Mouse (Mus musculus) midbrain, embryonic 14.5 days (tissue): ENCODE data around the gene Rbm20. TPM values are rescaled to one million over a fixed set of nuclear protein-coding genes. Genes with fewer than 3 reads are reported as not detected.
A peak's percentile ranks its signal among the peaks of the same experiment; 100 is the strongest.

Experiments
- ATAC-seq: fragments of 200-750 bp; cut with Nextera tagmentation; 2 replicates; pipeline ENCODE4 v1.8.0; 2017; ENCODE audit warnings: moderate number of reproducible peaks, moderate library complexity; ENCODE audit not compliant: low FRiP score, low TSS enrichment
- DNase-seq: peaks from one replicate; pipeline ENCODE4 v3.0.0-alpha.2; 2015
- H3K27ac ChIP-seq: fragments of 300-500 bp; sonication (generic); replicated peaks from 2 replicates; pipeline ENCODE4 v1.5.1; 2014; ENCODE audit warnings: mild to moderate bottlenecking, low read depth, low read length, moderate library complexity
- H3K27me3 ChIP-seq: fragments of 300-500 bp; sonication (generic); 2 replicates; pipeline ENCODE4 v1.6.1; 2014; ENCODE audit warnings: low read length, control low read depth, mixed read lengths; ENCODE audit not compliant: control insufficient read depth, insufficient read depth
- H3K36me3 ChIP-seq: fragments of 300-500 bp; sonication (generic); 2 replicates; pipeline ENCODE4 v1.6.1; 2014; ENCODE audit warnings: low read length, control low read depth; ENCODE audit not compliant: control insufficient read depth, insufficient read depth
- H3K4me1 ChIP-seq: fragments of 300-500 bp; sonication (generic); 2 replicates; pipeline ENCODE4 v1.6.1; 2014; ENCODE audit warnings: mild to moderate bottlenecking, antibody characterized with exemption, low read length, control low read depth; ENCODE audit not compliant: control insufficient read depth, insufficient read depth
- H3K4me2 ChIP-seq: fragments of 300-500 bp; sonication (generic); 2 replicates; pipeline ENCODE4 v1.6.1; 2014; ENCODE audit warnings: mild to moderate bottlenecking, low read length, moderate library complexity
- H3K4me3 ChIP-seq: fragments of 300-500 bp; sonication (generic); replicated peaks from 2 replicates; pipeline ENCODE4 v1.5.1; 2014; ENCODE audit warnings: low read depth, low read length
- H3K9ac ChIP-seq: fragments of 300-500 bp; sonication (generic); replicated peaks from 2 replicates; pipeline ENCODE4 v1.6.1; 2014; ENCODE audit warnings: mild to moderate bottlenecking, low read length, moderate library complexity
- H3K9me3 ChIP-seq: fragments of 300-500 bp; sonication (generic); 2 replicates; pipeline ENCODE4 v1.6.1; 2016; ENCODE audit warnings: low read length, control low read depth, mixed read lengths; ENCODE audit not compliant: control insufficient read depth
- WGBS: fragments of 180-500 bp; shearing (Covaris S2); extraction: QIAGEN DNeasy Blood & Tissue Kit; methylation state at CpG from one replicate; pipeline ENCODE4 v1.1.7; 2014; 5-methylcytosine and 5-hydroxymethylcytosine counted together
- polyA plus RNA-seq: library from polyadenylated mRNA; unstranded; fragments of >200 nt; fragmentation: Nextera tagmentation; extraction: Ambion mirVana; gene quantifications from 2 replicates; pipeline ENCODE4 v1.2.1, GENCODE M21; 2014

Gene Rbm20
- 0.61 TPM in 2 replicates for polyA plus RNA-seq

GRCm38 (mm10) chr19:53676718-53677634 is at the start of gene Rbm20:
Rbm20 (plus strand) TSS chr19:53677306.
- Histone ChIP-seq H3K9ac (peak within 1 kb of the TSS; percentile 62), H3K27ac (no peak within 1 kb of the TSS), H3K4me2 (peak within 1 kb of the TSS; percentile 100), H3K36me3 (no peaks in the 10 kb centered on the region), H3K9me3 (no peaks in the 10 kb centered on the region), H3K4me3 (peak within 1 kb of the TSS; percentile 60), H3K27me3 (peaks cover 47% of the 10 kb centered on the region), H3K4me1 (peaks cover 5% of the 10 kb centered on the region; the same call in 1 of the 2 replicates)
- peak; percentile 64 for ATAC-seq
- WGBS = under 1% methylated on average over 76 of the region's 82 CpGs
- DNase-seq = peak; percentile 73

- ATAC-seq (no peak), DNase-seq (no peak)
- Histone ChIP-seq H3K4me1 (no peaks in the 10 kb centered on the region), H3K36me3 (peaks cover 84% of the 10 kb centered on the region), H3K27me3 (no peaks in the 10 kb centered on the region), H3K4me2 (no peak overlapping the region), H3K9me3 (no peaks in the 10 kb centered on the region), H3K4me3 (no peak overlapping the region), H3K27ac (no peak overlapping the region), H3K9ac (no peak overlapping the region)
- 91% methylated on average over 2 of the region's 2 CpGs for WGBS
Measured at GRCm38 (mm10) chr19:53638041-53638440, 39.1 kb upstream of the Rbm20 start.

GRCm38 (mm10) chr19:53638727-53639126 is 38.4 kb upstream of the Rbm20 start:
- H3K4me3 ChIP-seq = no peak overlapping the region
- DNase-seq (no peak), ATAC-seq (no peak)
- H3K27ac ChIP-seq = no peak overlapping the region
- H3K9ac ChIP-seq = no peak overlapping the region
- H3K4me1 ChIP-seq = no peaks in the 10 kb centered on the region
- 93% methylated on average over 8 of the region's 8 CpGs for WGBS
- no peaks in the 10 kb centered on the region for H3K27me3 ChIP-seq
- no peaks in the 10 kb centered on the region for H3K9me3 ChIP-seq
- H3K4me2 ChIP-seq = no peak overlapping the region
- H3K36me3 ChIP-seq = peaks cover 84% of the 10 kb centered on the region

- Histone ChIP-seq H3K27ac (no peak overlapping the region), H3K4me2 (no peak overlapping the region), H3K36me3 (peaks cover 70% of the 10 kb centered on the region), H3K27me3 (no peaks in the 10 kb centered on the region), H3K9ac (no peak overlapping the region), H3K4me1 (no peaks in the 10 kb centered on the region), H3K9me3 (no peaks in the 10 kb centered on the region), H3K4me3 (no peak overlapping the region)
- no peak for DNase-seq
- no peak for ATAC-seq
- 94% methylated on average over 9 of the region's 9 CpGs for WGBS
Measured at GRCm38 (mm10) chr19:53644020-53644595, 33.0 kb upstream of the Rbm20 start.

GRCm38 (mm10) chr19:53647301-53647700 is 29.8 kb upstream of the Rbm20 start:
- Histone ChIP-seq H3K4me2 (no peak overlapping the region), H3K36me3 (peaks cover 40% of the 10 kb centered on the region), H3K9me3 (no peaks in the 10 kb centered on the region), H3K27me3 (no peaks in the 10 kb centered on the region), H3K4me3 (no peak overlapping the region), H3K9ac (no peak overlapping the region), H3K27ac (no peak overlapping the region), H3K4me1 (peaks cover under 1% of the 10 kb centered on the region; the same call in 1 of the 2 replicates)
- DNase-seq = no peak
- ATAC-seq = no peak
- WGBS = 84% methylated on average over 9 of the region's 9 CpGs

- 55% methylated on average over 5 of the region's 5 CpGs for WGBS
- Histone ChIP-seq H3K36me3 (peaks cover 38% of the 10 kb centered on the region), H3K27ac (no peak overlapping the region), H3K4me1 (peaks cover 4% of the 10 kb centered on the region; the same call in 1 of the 2 replicates), H3K9me3 (no peaks in the 10 kb centered on the region), H3K4me2 (no peak overlapping the region), H3K27me3 (no peaks in the 10 kb centered on the region), H3K9ac (no peak overlapping the region), H3K4me3 (no peak overlapping the region)
- peak; percentile 12 for DNase-seq
- ATAC-seq = no peak; the same call in 1 of the 2 replicates
Measured at GRCm38 (mm10) chr19:53648056-53648455, 29.1 kb upstream of the Rbm20 start.

- ATAC-seq = peak; percentile 63; the same call in 1 of the 2 replicates
- H3K9me3 ChIP-seq = no peaks in the 10 kb centered on the region
- no peak overlapping the region for H3K4me3 ChIP-seq
- no peak overlapping the region for H3K27ac ChIP-seq
- H3K36me3 ChIP-seq = peaks cover 30% of the 10 kb centered on the region
- no peaks in the 10 kb centered on the region for H3K27me3 ChIP-seq
- no peak overlapping the region for H3K4me2 ChIP-seq
- H3K4me1 ChIP-seq = peaks cover 5% of the 10 kb centered on the region
- no peak overlapping the region for H3K9ac ChIP-seq
- DNase-seq = peak; percentile 90
- 33% methylated on average over 10 of the region's 10 CpGs for WGBS
Measured at GRCm38 (mm10) chr19:53648802-53649236, 28.3 kb upstream of the Rbm20 start.

GRCm38 (mm10) chr19:53649361-53649760 is 27.7 kb upstream of the Rbm20 start:
- no peak overlapping the region for H3K4me3 ChIP-seq
- H3K4me1 ChIP-seq = peaks cover 11% of the 10 kb centered on the region
- H3K9ac ChIP-seq = no peak overlapping the region
- DNase-seq (peak; percentile 29), ATAC-seq (no peak)
- no peak overlapping the region for H3K4me2 ChIP-seq
- WGBS = 75% methylated on average over 6 of the region's 6 CpGs
- H3K27ac ChIP-seq = no peak overlapping the region
- peaks cover 27% of the 10 kb centered on the region for H3K36me3 ChIP-seq
- H3K27me3 ChIP-seq = no peaks in the 10 kb centered on the region
- H3K9me3 ChIP-seq = no peaks in the 10 kb centered on the region
